Mouse (Mus musculus): ENCODE results near the gene Hist1h3c.
"Not testable (repeated sequence)": the region's sequence is repeated elsewhere in the genome, so short reads cannot be mapped to it uniquely, and the experiment has no call there.

Hist1h3c gene

GRCm38 (mm10) chr13:23745381-23746161 lies at the start of gene Hist1h3c:
Gene Hist1h3c (minus strand): TSS chr13:23745602.
- DNase-seq (ENCODE audit: low spot score in 2 of 2) = peak; percentile 87 to 92

GRCm38 (mm10) chr13:23792520-23792919 lies 47.1 kb upstream of the Hist1h3c start:
- DNase-seq (ENCODE audit: low spot score in 2 of 2) = peak in 1 of 2 experiments; percentile 66

GRCm38 (mm10) chr13:23779025-23779424 lies 33.6 kb upstream of the Hist1h3c start:
- DNase-seq (ENCODE audit: low spot score in 2 of 2) = no peak

GRCm38 (mm10) chr13:23778339-23778738 lies 32.9 kb upstream of the Hist1h3c start:
- no peak for DNase-seq (ENCODE audit: low spot score in 2 of 2)

- DNase-seq (ENCODE audit: low spot score in 2 of 2) = peak in 1 of 2 experiments; percentile 66
Measured at GRCm38 (mm10) chr13:23772561-23773313, 27.3 kb upstream of the Hist1h3c start.

- DNase-seq (ENCODE audit: low spot score in 2 of 2) = not testable (repeated sequence)
Measured at GRCm38 (mm10) chr13:23769613-23770012, 24.2 kb upstream of the Hist1h3c start, which contains the start of gene Trim38. Gene Trim38 (plus strand): TSS chr13:23769913.

GRCm38 (mm10) chr13:23768834-23769397 lies 23.5 kb upstream of the Hist1h3c start:
- no peak for DNase-seq (ENCODE audit: low spot score in 2 of 2)

- no peak for DNase-seq (ENCODE audit: low spot score in 2 of 2)
Measured at GRCm38 (mm10) chr13:23766772-23767171, 21.4 kb upstream of the Hist1h3c start.

- DNase-seq (ENCODE audit: low spot score in 2 of 2) = no peak
Measured at GRCm38 (mm10) chr13:23765172-23765513, 19.7 kb upstream of the Hist1h3c start.

GRCm38 (mm10) chr13:23764324-23765171 lies 19.1 kb upstream of the Hist1h3c start:
- DNase-seq (ENCODE audit: low spot score in 2 of 2) = peak in 1 of 2 experiments; percentile 52

- DNase-seq (ENCODE audit: low spot score in 2 of 2) = peak; percentile 90 to 92
Measured at GRCm38 (mm10) chr13:23763586-23764323, 18.4 kb upstream of the Hist1h3c start, which contains the start of gene Hist1h1a. Gene Hist1h1a (plus strand): TSS chr13:23763666.

- DNase-seq (ENCODE audit: low spot score in 2 of 2) = no peak
Measured at GRCm38 (mm10) chr13:23763242-23763585, 17.8 kb upstream of the Hist1h3c start.

- DNase-seq (ENCODE audit: low spot score in 2 of 2) = peak; percentile 81 to 86
Measured at GRCm38 (mm10) chr13:23761871-23762821, 16.7 kb upstream of the Hist1h3c start, which contains the start of gene Hist1h3a. Gene Hist1h3a (minus strand): TSS chr13:23762386.

- DNase-seq (ENCODE audit: low spot score in 2 of 2) = peak; percentile 96 to 99
Measured at GRCm38 (mm10) chr13:23760972-23761864, 15.8 kb upstream of the Hist1h3c start, which contains the start of gene Hist1h4a. Gene Hist1h4a (minus strand): TSS chr13:23761230.

GRCm38 (mm10) chr13:23760240-23760971 lies 15.0 kb upstream of the Hist1h3c start:
- DNase-seq (ENCODE audit: low spot score in 2 of 2) = peak in 1 of 2 experiments; percentile 61

GRCm38 (mm10) chr13:23759916-23760239 lies 14.5 kb upstream of the Hist1h3c start:
- DNase-seq (ENCODE audit: low spot score in 2 of 2) = no peak

GRCm38 (mm10) chr13:23759251-23759771 lies 13.9 kb upstream of the Hist1h3c start:
- DNase-seq (ENCODE audit: low spot score in 2 of 2) = no peak

GRCm38 (mm10) chr13:23757921-23758320 lies 12.5 kb upstream of the Hist1h3c start:
- no peak for DNase-seq (ENCODE audit: low spot score in 2 of 2)

Measured in spleen, postnatal 10 days (tissue).